Mouse (Mus musculus): ENCODE measurements at regions not wholly inside any gene's neighbourhood (a gene's known extent, or its start where the extent isn't known, plus 50 kb on each side); places are given as distances from the start of the nearest gene placed in this dataset.

- H3K4me1 ChIP-seq (ENCODE audit: control insufficient read depth, insufficient read depth, low read length), result no peaks in the 10 kb centered on the region; the same call in 1 of the 2 replicates
- WGBS, result 97% methylated on average over 2 of the region's 2 CpGs
- no peak for DNase-seq
- no peaks in the 10 kb centered on the region for H3K27me3 ChIP-seq (replicated peaks; ENCODE audit: control insufficient read depth, insufficient read depth, low read length)
- no peak overlapping the region for H3K27ac ChIP-seq (ENCODE audit: insufficient read depth, low read depth, low read length)
- no peaks in the 10 kb centered on the region for H3K36me3 ChIP-seq (ENCODE audit: control insufficient read depth, insufficient read depth, low read length)
- H3K4me3 ChIP-seq (ENCODE audit: insufficient read depth, low read depth, low read length), result no peak overlapping the region
- TF ChIP-seq POLR2A (IDR thresholded peaks at IDR 0.05; ENCODE audit: low read depth, low read length) (no peak), CTCF (conservative IDR thresholded peaks at IDR 0.05; ENCODE audit: insufficient read depth, insufficient read length, low read depth, low read length) (no peak)
Observed at GRCm38 (mm10) chr13:35499776-35500175, 159.9 kb upstream of the Cdyl start.

DNA sequence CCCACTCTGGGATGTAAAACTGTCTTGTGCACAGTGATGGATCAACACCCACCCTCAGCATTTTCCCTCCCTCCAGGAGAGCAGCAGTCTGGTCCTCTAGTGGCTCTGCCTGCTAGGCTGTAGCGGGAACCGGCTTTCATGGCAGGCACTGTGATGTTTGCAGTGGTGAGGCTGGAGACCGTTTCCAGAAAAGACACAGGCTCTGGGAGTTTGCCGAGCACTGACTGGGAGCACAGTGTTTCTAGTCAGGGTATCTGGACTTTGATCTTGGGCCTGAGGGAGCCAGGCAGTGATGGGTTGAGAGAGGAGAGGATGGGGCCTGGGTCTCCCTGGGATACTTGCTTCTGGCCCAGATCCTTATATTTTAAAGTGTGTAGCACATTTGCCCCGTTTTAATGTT lies 158.7 kb upstream of the Cdyl start:
- no peak for TF ChIP-seq CTCF (conservative IDR thresholded peaks at IDR 0.05; ENCODE audit: insufficient read depth, insufficient read length, low read depth, low read length)
- Histone ChIP-seq H3K36me3 (ENCODE audit: control insufficient read depth, insufficient read depth, low read length) (no peaks in the 10 kb centered on the region), H3K27ac (ENCODE audit: insufficient read depth, low read depth, low read length) (no peak overlapping the region), H3K27me3 (replicated peaks; ENCODE audit: control insufficient read depth, insufficient read depth, low read length) (no peaks in the 10 kb centered on the region), H3K4me1 (ENCODE audit: control insufficient read depth, insufficient read depth, low read length) (no peaks in the 10 kb centered on the region; the same call in 1 of the 2 replicates), H3K4me3 (ENCODE audit: insufficient read depth, low read depth, low read length) (no peak overlapping the region)
- DNase-seq, result no peak
- 67% methylated on average over 5 of the region's 5 CpGs for WGBS

DNA sequence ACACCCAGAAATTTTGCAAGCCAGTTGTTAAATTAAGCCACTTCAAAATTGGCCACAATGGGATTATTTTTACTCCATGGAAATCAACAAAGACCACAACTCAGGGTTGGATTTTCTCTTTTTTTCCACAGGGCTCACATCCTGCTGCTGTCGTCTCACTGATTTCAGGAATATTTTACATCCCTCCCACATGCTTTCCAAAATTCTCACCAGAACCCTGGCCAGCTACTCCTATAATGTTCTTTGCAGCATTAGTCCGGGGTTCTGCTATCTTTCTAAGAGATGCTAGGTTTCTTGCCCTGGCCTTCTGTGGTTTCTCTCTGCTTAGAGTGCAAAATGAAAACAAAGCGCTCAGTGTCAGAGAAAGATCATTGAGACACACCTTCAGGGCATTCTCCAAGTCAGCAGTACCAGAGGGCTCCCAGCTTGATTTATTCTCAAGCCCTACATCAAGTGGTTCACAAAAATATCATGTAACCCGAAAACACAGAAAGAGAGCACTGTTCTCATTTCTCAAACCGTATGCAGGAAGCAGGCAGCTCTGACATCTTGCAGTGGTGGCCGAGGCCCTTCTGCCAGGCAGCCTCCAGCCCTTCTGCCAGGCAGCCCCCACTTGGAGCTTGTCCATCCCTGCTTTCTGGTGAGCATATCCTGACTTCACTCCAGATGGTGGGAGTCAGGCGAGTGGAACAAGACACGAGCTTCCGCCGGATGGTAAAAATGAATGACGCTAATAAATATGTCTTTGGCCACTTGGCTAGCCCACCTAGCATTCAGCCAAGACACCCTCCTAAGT lies 158.1 kb upstream of the Cdyl start:
- WGBS, result 40% methylated on average over 11 of the region's 11 CpGs
- Histone ChIP-seq H3K36me3 (ENCODE audit: control insufficient read depth, insufficient read depth, low read length) (no peaks in the 10 kb centered on the region), H3K4me1 (ENCODE audit: control insufficient read depth, insufficient read depth, low read length) (no peaks in the 10 kb centered on the region; the same call in 1 of the 2 replicates), H3K27ac (ENCODE audit: insufficient read depth, low read depth, low read length) (no peak overlapping the region), H3K4me3 (ENCODE audit: insufficient read depth, low read depth, low read length) (no peak overlapping the region), H3K27me3 (replicated peaks; ENCODE audit: control insufficient read depth, insufficient read depth, low read length) (no peaks in the 10 kb centered on the region)
- peak; percentile 10 for DNase-seq
- TF ChIP-seq CTCF (conservative IDR thresholded peaks at IDR 0.05; ENCODE audit: insufficient read depth, insufficient read length, low read depth, low read length) (no peak), POLR2A (IDR thresholded peaks at IDR 0.05; ENCODE audit: low read depth, low read length) (no peak)

DNA sequence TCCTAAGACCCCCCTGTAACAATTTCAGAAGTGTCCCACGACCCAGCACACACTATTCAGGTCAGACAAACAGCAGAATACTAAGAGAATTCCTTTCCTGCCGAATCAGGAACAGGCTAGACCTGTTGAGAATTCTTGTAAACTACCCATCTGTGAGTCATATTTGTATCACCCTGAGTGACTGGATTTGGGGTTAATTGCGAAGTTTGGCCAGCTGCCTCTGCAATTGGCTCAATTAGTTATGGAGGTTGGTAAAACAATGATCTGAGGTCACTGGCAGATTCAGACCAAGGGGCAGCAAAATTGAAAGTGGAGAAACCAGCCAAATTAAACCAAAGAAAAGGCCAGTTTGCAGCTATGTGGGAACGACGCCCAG lies 157.5 kb upstream of the Cdyl start:
- 26% methylated on average over 5 of the region's 5 CpGs for WGBS
- no peaks in the 10 kb centered on the region for H3K36me3 ChIP-seq (ENCODE audit: control insufficient read depth, insufficient read depth, low read length)
- H3K4me3 ChIP-seq (ENCODE audit: insufficient read depth, low read depth, low read length), result no peak overlapping the region
- TF ChIP-seq CTCF (conservative IDR thresholded peaks at IDR 0.05; ENCODE audit: insufficient read depth, insufficient read length, low read depth, low read length), result no peak
- TF ChIP-seq POLR2A (IDR thresholded peaks at IDR 0.05; ENCODE audit: low read depth, low read length), result no peak
- DNase-seq, result peak; percentile 56
- H3K27ac ChIP-seq (ENCODE audit: insufficient read depth, low read depth, low read length), result no peak overlapping the region
- no peaks in the 10 kb centered on the region for H3K27me3 ChIP-seq (replicated peaks; ENCODE audit: control insufficient read depth, insufficient read depth, low read length)
- no peaks in the 10 kb centered on the region; the same call in 1 of the 2 replicates for H3K4me1 ChIP-seq (ENCODE audit: control insufficient read depth, insufficient read depth, low read length)

GRCm38 (mm10) chr13:35503362-35503821 lies 156.2 kb upstream of the Cdyl start:
- Histone ChIP-seq H3K4me3 (ENCODE audit: insufficient read depth, low read depth, low read length) (no peak overlapping the region), H3K27ac (ENCODE audit: insufficient read depth, low read depth, low read length) (no peak overlapping the region), H3K27me3 (replicated peaks; ENCODE audit: control insufficient read depth, insufficient read depth, low read length) (no peaks in the 10 kb centered on the region), H3K36me3 (ENCODE audit: control insufficient read depth, insufficient read depth, low read length) (no peaks in the 10 kb centered on the region), H3K4me1 (ENCODE audit: control insufficient read depth, insufficient read depth, low read length) (no peaks in the 10 kb centered on the region; the same call in 1 of the 2 replicates)
- DNase-seq, result peak; percentile 42
- WGBS, result 57% methylated on average over 17 of the region's 17 CpGs
- TF ChIP-seq POLR2A (IDR thresholded peaks at IDR 0.05; ENCODE audit: low read depth, low read length), result no peak
- no peak for TF ChIP-seq CTCF (conservative IDR thresholded peaks at IDR 0.05; ENCODE audit: insufficient read depth, insufficient read length, low read depth, low read length)

- no peak overlapping the region for H3K27ac ChIP-seq (ENCODE audit: insufficient read depth, low read depth, low read length)
- H3K4me1 ChIP-seq (ENCODE audit: control insufficient read depth, insufficient read depth, low read length), result no peaks in the 10 kb centered on the region; the same call in 1 of the 2 replicates
- no peaks in the 10 kb centered on the region for H3K36me3 ChIP-seq (ENCODE audit: control insufficient read depth, insufficient read depth, low read length)
- no peak overlapping the region for H3K4me3 ChIP-seq (ENCODE audit: insufficient read depth, low read depth, low read length)
- DNase-seq, result no peak
- 80% methylated on average over 1 of the region's 1 CpGs for WGBS
- TF ChIP-seq CTCF (conservative IDR thresholded peaks at IDR 0.05; ENCODE audit: insufficient read depth, insufficient read length, low read depth, low read length) (no peak), POLR2A (IDR thresholded peaks at IDR 0.05; ENCODE audit: low read depth, low read length) (no peak)
- no peaks in the 10 kb centered on the region for H3K27me3 ChIP-seq (replicated peaks; ENCODE audit: control insufficient read depth, insufficient read depth, low read length)
Observed at GRCm38 (mm10) chr13:35507195-35507594, 152.4 kb upstream of the Cdyl start.

- no peaks in the 10 kb centered on the region for H3K36me3 ChIP-seq (ENCODE audit: control insufficient read depth, insufficient read depth, low read length)
- no peak overlapping the region for H3K27ac ChIP-seq (ENCODE audit: insufficient read depth, low read depth, low read length)
- TF ChIP-seq POLR2A (IDR thresholded peaks at IDR 0.05; ENCODE audit: low read depth, low read length), result no peak
- TF ChIP-seq CTCF (conservative IDR thresholded peaks at IDR 0.05; ENCODE audit: insufficient read depth, insufficient read length, low read depth, low read length), result no peak
- H3K4me3 ChIP-seq (ENCODE audit: insufficient read depth, low read depth, low read length), result no peak overlapping the region
- WGBS, result 86% methylated on average over 8 of the region's 8 CpGs
- no peak for DNase-seq
- no peaks in the 10 kb centered on the region for H3K27me3 ChIP-seq (replicated peaks; ENCODE audit: control insufficient read depth, insufficient read depth, low read length)
- H3K4me1 ChIP-seq (ENCODE audit: control insufficient read depth, insufficient read depth, low read length), result no peaks in the 10 kb centered on the region
Observed at GRCm38 (mm10) chr13:35512029-35512507, 147.6 kb upstream of the Cdyl start.
